Mouse (Mus musculus): ENCODE data around the gene A930018P22Rik.

A930018P22Rik gene

GRCm38 (mm10) chr2:104153876-104154275 lies 31.3 kb downstream of the A930018P22Rik start:
- in situ Hi-C loops (cut with MboI, MseI) = no loop called here

- in situ Hi-C loops (cut with MboI, MseI) = no loop called here
These were observed 35.3 kb downstream of the A930018P22Rik start for GRCm38 (mm10) chr2:104157831-104158230.

GRCm38 (mm10) chr2:104163418-104163817 lies 40.8 kb downstream of the A930018P22Rik start:
- in situ Hi-C loops (cut with MboI, MseI) = no loop called here

- in situ Hi-C loops (cut with MboI, MseI) = no loop called here
These were observed 41.5 kb downstream of the A930018P22Rik start for GRCm38 (mm10) chr2:104163978-104164487.

- in situ Hi-C loops (cut with MboI, MseI) = no loop called here
These were observed 43.1 kb downstream of the A930018P22Rik start for GRCm38 (mm10) chr2:104165631-104166030.

GRCm38 (mm10) chr2:104167765-104168164 lies 45.2 kb downstream of the A930018P22Rik start:
- in situ Hi-C loops (cut with MboI, MseI) = no loop called here

GRCm38 (mm10) chr2:104168186-104168896 lies 45.8 kb downstream of the A930018P22Rik start:
- in situ Hi-C loops (cut with MboI, MseI) = no loop called here

GRCm38 (mm10) chr2:104172695-104173348 lies 50.3 kb downstream of the A930018P22Rik start:
- in situ Hi-C loops (cut with MboI, MseI) = no loop called here

GRCm38 (mm10) chr2:104173431-104173830 lies 50.9 kb downstream of the A930018P22Rik start:
- in situ Hi-C loops (cut with MboI, MseI) = no loop called here
